Mouse (Mus musculus) heart, postnatal 14 days (tissue): ENCODE results near the gene Crtam. TPM values are rescaled to one million over a fixed set of nuclear protein-coding genes. Genes with fewer than 3 reads are reported as not detected.
A peak's percentile ranks its signal among the peaks of the same experiment; 100 is the strongest.

Source experiments
- DNase-seq, 2 experiments: peaks; one replicate each; pipeline ENCODE4 v3.0.0; 2021 to 2022
- intact Hi-C: fragments of 180-260 bp; cut with DNase I; formaldehyde crosslinking; loops from one replicate; pipeline ENCODE4 v1.15.1; 2025
- total RNA-seq, 2 experiments: library from RNA; stranded (reverse); gene quantifications; 2 replicates each; pipeline ENCODE4 v1.2.3; 2021

The Crtam gene
- total RNA-seq, 2 experiments from 2014 or later = 0.12 to 0.14 TPM

DNA sequence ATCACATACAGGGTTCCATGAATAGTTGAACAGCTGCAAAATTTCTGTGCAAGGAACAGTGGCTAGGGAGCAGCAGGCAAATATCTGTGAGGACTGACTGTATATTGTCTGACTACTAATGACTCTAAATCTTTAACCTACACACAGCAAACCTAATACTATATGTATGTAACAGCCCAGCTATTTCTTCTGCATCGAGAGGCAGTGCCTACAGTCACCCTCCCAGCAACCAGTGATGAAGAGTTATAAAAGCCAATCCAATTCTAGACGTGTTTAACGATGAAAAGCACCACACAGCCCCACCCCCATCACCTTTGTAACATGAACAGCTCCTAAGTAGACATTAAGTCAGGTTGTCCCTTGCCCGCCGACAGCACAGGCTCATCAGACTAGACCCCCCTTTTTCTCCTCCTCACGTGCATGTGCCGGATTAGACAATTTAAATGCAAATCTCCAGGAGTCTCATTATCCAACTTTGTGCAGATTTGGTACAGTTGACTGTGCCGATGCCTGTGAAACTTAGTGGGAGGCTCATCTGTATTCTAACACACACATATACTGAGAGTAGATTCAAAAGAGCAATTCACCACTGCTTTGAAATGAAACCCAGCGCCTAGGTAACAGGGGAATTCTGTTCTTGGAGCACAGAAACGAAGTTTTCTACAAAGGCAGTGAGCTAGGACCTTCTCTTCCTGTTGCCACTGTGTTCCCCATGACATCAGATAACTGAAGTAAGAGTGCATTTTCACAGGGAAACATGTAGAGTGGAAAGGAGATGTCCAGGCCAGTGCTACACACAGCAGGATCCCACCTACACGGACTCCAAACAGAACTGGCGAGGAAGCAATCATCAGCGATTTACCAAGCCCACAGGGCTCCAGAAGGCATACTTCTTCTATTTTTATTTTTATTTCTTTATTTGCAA lies 7.3 kb upstream of the Crtam start:
- DNase-seq = no peak
- intact Hi-C loops = no loop called here

DNA sequence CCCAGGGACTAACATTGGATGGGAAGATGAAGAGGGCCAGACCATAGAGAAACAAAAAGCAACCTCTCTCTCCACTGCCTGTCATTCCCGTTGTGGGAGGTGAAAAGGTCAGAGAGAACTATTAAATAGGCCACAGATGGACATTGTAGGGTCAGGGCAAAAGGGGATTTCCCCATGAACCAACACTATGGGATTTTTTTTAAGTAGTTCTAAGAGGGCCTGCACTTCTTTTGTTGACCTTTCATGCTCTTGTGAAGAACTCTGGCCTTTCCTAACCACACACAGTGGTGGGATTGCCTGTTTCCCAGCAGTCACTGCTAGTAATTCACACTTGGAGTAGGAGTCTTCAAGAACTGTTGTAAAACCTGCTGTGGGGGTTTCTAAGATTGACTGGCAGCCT lies 3.4 kb upstream of the Crtam start:
- no peak for DNase-seq
- intact Hi-C loops = no loop called here

DNA sequence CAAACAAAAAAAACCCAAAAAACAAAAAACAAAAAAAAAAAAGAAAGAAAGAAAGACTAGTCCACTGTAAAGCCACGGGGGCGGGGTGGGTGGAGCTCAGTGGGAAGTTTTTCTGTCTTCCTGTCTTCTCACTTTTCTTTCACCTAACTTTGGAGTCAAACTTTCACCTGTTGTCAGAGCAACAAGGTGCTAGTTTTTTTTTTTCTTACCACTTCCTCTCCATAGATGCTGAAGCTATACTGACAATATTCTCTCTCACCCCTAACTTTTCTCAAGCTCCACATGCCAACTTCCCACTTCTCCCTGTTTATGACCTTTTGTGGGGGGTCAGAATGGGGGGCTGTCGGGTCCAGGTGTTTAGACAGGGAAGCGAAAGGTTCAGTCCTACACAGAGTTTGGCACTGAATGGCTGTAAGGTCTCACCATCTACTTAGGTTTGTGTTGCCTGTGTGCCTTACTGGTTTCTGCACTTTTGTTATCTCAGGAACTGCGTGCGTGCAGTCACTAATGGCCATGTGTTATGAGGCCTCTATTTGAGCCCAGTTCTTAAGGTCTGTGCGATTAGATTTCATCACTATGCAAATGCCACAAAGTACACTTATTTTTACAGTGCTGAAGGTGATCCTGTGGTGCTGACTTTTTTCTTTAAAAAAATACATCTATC lies 7.2 kb downstream of the Crtam start:
- DNase-seq = no peak

DNA sequence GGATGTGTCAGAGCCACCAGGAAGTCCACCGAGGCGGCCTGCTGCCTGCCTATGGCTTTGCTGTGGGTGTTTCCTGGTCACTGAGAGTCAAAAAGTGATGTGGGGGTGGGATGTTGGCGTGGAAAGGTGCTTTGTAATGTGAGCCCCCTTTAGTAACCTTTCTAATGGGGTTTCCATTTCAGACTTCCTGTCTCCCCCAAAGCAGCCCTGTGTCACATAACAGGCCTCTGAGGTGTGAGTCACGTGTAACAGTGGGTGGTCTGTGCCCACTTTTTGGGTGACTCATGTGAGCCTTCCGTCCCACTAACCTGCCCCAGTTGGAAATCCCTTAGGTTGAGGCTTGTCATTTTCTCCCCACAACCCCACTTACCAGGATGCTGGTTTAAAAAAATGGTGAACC lies 10.4 kb downstream of the Crtam start:
- no peak for DNase-seq
- intact Hi-C loops = loop anchor here (5.0 kb wide), 1 partner anchor 33 kb away; no protein-coding TSS in a partner anchor

More for the DNA sequence above, 7.2 kb downstream of the Crtam start:
- intact Hi-C loops = no loop called here

DNA sequence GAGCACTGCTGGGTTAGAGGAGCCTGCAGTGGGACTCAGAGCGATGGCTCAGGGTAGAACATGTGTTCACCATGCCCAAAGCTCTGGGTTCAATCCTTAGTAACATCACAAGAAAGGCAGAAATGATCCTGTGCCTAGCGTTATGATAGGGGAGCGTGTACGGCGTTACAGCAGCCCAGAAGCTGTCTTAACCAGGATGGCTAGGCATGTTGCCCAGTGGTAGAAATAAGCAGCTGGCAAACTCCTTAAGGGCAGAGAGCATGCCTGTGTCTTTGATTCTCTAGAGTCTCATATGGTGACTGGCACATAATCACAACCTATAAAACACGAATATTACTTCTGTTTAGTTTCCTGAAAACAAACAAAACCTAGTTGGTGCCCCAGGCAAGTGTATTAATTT lies 12.9 kb downstream of the Crtam start:
- no peak for DNase-seq
- intact Hi-C loops = loop anchor here (5.0 kb wide), 1 partner anchor 36 kb away; no protein-coding TSS in a partner anchor

DNA sequence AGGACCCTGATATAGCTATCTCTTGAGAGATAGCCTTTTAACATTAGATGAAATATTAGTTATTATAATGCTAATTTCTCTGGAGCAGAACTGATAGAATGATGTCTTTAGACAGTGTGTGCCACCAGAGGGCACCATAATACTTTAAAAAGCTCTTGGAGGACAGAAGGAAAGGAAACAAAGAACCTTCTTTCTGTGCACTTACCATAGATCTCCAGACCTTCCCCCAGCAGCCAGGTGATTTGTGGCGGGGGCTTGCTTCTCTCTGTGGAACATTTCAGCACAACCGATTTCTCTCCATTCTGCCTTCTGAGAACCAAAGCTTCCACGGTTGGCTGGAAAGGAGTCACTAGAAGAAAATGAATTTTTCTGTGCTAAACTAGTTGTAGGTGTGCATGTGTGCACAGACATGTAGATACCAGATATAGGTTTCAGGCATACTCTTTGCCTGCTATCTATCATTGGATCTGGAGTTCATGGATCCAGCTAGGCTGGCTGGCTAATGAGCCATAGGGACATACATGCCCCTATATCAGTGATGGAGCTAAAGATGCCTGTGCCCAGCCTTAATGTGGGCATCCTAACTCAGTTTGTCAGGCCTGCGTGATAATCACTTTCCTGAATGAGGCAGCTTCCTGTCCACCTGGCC lies 14.4 kb downstream of the Crtam start:
- intact Hi-C loops = loop anchor here (1.0 to 5.0 kb wide), 2 partner anchors 37 to 201 kb away; no protein-coding TSS in a partner anchor
- DNase-seq = peak; percentile 34 to 73

DNA sequence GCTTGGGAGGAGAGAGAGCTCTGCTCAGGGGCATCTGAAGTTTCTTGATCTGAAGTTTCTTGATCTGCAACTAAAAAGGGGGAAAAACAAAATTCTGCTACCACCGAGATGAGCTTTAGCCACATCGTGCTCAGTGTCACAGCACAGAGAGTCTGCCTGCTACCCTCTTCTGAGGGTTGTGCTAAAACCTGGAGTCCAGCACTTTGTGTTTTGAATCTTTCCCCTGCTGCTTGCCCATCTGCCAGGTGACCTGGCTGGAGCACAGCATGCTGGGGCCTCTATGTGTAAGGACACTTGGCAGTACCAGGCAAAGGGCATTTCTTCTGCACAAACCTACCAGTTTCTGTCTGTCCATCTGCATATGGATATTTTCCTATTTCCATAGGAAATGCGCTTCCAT lies 20.1 kb downstream of the Crtam start:
- intact Hi-C loops = no loop called here
- DNase-seq = no peak

DNA sequence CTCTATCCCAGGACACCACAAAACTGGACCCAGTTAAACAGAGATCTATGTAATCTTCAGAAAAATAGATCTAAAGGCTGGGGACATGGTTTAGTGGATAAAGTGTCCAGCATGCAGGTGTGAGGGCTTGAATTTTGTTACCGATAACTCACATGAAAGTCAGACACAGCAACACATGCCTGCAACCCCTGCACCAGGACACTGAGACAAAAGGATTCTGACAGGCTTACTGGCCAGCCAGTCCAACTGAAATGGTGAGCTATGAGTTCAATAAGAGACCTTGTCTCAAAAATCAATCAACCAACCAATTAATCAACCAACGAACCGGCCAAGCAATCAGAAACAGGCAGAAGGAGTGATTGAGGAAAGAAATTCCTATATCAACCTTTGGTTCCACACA lies 20.7 kb downstream of the Crtam start:
- intact Hi-C loops = loop anchor here (2.0 kb wide), 1 partner anchor 149 kb away; no protein-coding TSS in a partner anchor
- DNase-seq = no peak

DNA sequence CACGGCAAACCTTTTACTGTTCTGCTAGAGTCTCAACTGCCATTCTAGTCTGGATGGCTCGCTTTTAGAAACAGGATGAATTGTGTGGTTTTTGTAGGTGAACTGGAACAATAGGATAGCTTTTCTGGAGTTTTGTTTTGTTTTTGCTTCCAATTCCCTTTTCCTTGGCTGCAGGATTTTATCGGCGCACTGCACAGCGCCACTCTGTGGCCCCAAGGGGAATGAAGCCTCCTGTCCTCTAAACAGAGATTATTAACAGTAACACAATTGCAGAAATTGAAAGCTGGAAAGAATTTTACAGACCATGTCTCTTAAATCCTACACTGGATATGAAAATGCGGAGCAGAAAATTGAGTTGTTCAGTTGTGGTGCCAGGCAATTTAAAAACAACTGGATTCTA lies 21.9 kb downstream of the Crtam start:
- DNase-seq = peak; percentile 17 to 26
- intact Hi-C loops = loop anchor here (2.0 kb wide), 1 partner anchor 148 kb away; no protein-coding TSS in a partner anchor

DNA sequence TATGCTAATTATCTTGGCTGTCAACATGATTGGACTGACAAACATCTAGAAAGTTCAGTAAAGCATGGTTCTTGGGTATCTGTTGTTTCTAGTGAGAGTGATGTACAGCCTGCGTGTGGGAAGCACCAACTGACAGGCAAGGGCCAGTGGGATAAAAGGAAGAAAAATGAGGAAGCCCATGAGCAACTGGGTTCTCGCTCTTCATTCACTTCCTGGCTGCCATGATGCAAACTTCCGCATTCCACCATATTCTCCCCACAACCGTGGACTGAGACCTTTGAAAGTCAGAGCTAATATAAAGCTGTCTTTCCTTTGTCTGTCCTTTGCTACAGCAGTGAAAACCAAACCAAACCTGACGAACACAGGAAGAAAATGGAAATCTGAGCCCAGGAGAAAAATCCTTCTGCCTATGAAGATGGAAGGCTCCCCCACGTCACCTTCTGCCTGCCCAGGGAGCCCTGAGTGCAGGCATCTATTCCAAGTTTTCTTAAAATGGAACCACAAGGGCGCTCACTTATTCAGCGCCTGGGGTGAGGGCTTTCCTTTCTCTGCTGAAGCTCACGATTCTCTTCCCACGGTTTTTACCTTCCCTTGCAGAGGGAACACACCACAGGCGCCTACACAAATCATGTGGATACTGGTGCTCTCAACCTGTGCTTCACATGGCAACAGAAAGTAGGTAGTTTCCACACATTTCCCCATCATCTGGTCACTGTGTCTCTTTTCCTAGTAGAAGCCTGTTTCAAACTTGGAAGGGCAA lies 30.2 kb downstream of the Crtam start:
- intact Hi-C loops = no loop called here

DNA sequence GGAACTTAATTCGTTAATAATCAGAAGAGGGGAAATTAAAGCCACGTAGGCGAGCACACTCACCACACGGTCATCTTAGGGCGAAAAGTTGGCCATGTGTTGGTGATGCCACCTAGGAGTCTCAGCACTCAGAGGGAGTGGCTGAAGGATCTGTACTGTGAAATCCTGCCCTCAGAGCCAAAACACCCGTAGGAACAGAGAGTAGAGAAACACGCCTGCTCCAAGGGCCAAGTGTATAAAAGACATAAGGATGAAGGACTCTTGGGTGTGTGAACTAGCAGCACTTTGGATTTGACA lies 40.1 kb downstream of the Crtam start:
- no peak for DNase-seq
- intact Hi-C loops = no loop called here

More for the DNA sequence above, 30.2 kb downstream of the Crtam start:
- DNase-seq = no peak

DNA sequence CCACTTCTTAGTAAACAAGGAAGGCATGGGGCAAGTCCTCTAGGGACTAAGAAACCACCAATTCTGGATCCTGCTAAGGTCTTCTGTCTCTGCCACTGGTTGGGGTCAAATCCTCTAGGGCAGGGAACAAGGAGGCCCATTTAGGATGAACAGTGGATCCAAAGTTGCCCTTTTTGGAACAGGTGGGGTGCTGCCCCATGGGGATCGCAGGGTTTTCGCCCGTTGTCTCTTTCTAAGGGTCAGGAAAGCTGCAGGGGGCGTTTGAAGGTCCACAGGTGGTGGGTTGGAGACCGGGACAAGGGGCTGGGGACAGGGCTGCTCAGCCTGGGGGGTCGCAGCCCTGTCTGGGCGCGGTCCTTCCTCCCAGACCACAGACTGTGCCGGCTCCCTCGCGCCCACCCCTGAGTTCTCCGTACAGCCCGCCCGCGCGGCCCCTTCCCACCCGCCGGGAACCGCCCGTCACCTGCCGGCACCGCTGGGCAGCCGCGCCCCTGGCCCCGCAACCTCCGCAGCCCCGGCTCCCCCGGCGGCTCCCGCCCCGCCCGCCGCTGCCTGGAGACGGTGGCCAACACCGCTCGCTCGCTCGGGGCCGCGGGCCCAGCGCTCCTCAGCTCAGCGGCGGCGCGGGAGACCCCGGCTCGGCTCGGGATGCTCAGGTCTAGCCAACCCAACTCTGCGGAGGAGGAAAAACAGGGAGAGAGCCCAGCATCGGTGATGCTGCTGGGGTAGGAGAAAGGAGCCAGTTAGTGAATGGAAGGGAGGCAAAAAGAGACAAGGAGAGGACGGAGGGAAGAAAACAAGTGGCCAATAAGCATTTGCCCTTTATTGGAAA lies 40.6 kb downstream of the Crtam start, which contains the start of gene Jhy:
Jhy (minus strand) TSS at position 533 of the 832 bp plus-strand sequence.
- no peak for DNase-seq
- intact Hi-C loops = no loop called here

DNA sequence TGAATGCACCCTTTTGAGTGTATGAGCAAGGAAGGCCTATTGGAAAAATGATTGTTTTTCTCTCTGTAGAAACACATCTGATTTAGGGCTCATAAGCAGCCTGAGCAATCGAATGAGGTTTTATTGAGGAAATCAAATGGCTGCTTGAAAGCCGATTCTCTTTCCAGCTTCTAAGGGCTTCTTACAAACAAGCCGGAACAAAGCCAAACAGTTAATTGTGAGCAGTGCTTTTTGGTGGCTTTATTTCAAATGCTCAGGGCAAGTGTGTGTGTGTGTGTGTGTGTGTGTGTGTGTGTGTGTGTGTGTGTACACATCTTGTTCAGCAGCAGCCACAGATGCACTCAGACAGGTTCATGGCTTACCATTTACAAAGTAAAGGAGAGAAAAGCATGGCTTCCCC lies 43.0 kb downstream of the Crtam start:
- no peak for DNase-seq
- intact Hi-C loops = no loop called here

DNA sequence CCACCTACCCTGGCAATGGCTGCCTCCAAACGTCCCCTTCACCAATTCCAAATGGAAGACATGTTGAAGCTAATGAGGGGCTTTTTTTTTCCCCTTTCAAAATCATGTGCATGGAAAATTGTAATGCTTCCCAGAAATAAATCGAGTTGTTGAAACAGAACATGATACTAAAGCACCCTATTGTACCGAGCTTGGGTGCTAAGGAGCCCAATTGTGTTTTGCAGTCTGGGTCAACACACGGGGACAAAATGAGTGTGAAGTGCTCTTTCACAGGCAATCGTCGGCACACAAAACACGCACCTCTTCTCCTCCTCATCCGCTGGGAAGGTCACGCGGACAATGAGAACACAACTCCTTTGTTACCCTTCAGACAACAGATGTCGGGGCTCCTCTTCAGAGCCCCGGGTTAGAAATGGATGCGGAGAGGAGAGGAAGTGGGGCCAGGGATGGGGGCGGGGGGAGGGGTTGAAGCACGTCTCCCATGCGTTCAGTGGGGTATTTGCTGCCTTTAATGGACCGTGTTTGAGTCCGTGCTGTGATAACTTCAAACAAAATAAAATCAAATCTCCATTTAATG lies 55.3 kb downstream of the Crtam start:
- intact Hi-C loops = no loop called here

DNA sequence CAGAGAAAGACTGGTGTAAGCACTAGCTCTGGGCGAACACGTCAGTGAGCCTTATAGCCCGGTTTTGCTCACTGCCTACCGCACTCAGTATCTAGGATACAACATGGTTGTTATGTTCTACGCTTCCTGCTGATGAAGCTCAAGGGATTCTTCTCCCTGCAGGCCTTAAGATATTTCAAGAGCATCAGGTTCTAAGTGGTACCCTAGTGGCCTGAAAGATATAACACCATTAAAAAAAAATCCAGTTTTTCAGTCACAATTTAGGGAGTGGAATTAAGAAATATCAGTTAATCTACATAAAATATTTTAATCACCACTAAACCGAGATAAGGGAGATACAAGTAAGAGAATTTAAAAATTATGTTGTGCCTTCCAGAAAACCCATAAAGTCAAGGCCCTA lies 56.0 kb downstream of the Crtam start:
- no peak for DNase-seq
- intact Hi-C loops = no loop called here

More for the DNA sequence above, 55.3 kb downstream of the Crtam start:
- DNase-seq = no peak

DNA sequence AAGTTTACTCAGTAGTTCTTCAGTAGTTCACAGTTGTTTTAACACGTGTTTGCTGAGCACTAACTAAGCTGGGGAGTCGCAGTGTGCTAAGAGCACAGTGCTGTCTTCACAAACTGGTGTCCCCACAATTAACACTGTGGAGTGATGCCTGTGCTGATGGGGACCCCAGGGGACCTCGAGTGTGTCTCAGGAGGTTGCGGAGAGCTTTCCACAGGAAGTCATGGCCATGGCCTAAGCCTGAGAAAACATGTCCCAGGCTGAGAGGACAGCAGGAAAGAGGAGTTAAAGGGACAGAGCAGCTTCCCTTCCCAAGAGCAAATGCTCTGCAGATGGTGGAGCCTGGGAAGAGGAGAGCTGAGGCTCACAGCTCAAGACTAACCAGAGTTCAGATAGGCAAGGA lies 57.3 kb downstream of the Crtam start:
- intact Hi-C loops = no loop called here
- peak; percentile 15 to 25 for DNase-seq

DNA sequence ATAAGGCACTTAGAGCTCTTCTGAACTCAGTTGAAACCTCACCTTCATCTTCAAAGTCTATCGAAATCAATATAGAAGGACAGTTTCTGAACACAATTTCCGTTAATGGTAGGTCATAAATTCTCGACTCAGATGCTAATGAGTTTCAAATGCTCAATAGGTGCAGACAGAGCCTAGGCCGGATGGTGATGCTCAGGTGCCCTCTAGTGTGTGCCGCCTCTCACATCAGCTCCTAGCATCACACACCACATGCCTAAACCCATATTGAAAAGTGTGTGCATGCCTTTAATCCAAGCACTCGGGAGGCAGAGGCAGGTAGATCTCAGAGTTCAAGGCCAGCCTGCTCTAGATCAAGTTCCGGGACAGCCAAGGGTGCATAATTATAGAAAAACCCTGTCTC lies 67.0 kb downstream of the Crtam start:
- intact Hi-C loops = loop anchor here (5.0 kb wide), 2 partner anchors 105 to 180 kb away; no protein-coding TSS in a partner anchor

DNA sequence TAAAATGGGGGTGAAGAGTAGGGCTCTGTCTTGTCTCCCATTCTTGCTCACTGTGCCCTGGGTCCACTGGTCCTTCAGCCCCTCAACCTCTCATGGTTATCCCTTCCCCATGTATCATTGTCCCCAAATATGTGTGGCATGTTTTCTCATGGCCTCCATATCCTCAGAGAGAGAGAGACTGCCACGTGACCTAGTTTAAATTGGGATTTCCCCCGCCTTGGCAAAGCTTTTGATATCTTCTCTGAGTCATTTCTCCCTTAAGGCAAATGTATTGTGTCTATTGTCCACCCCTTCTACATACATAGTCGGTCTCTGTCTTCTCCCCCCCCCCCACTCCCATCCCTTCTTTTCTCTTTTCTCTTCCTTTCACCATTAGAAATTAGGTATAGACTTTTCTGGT lies 71.1 kb downstream of the Crtam start:
- intact Hi-C loops = no loop called here
- DNase-seq = no peak

More for the DNA sequence above, 67.0 kb downstream of the Crtam start:
- DNase-seq = peak in 1 of 2 experiments; percentile 11
